Mouse (Mus musculus) retina, embryonic 14.5 days (tissue): ENCODE measurements around the gene 1700016K19Rik.
"Not testable (repeated sequence)": the region's sequence is repeated elsewhere in the genome, so short reads cannot be mapped to it uniquely, and the experiment has no call there.

ENCODE experiments used
- DNase-seq: peaks from one replicate; pipeline ENCODE4 v3.0.0-alpha.2; 2015; ENCODE audit warnings: low spot score

1700016K19Rik gene

DNA sequence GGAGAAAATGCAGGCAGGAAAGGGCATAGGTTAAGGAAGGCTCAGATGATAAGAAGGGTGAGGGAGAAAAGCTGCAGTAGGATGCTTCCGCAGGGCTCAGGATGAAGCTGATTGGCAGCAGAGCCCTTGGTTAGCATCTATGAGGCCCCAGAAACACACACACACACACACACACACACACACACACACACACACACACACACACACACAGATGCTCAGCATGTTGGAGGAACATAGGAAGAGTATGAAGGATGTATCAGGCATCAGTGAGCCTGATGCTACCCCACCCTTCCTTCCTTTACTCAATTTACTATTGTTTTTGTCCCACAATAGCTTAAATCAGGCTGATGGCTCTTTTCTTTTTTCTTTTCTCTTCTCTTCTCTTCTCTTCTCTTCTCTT lies 15.1 kb upstream of the 1700016K19Rik start:
- no peak for DNase-seq

DNA sequence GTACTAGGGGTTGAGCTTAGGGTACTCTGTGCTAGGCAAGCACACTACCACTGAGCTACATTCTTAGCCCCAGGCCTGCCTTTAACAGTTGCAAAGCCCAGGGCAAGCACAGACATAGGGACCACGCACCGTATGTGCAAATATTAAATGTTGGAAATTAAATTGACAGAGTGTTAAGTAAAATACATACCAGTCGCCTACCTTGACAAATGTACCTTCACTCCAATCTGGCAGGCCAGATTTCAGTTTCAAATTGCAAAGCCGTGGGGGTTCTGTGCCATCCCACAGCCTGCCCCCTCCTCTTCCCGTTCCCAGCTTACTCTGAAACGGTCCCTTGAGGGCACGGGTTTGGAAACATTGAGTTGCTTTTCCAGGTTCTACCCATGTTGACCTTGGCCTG lies 13.8 kb upstream of the 1700016K19Rik start:
- DNase-seq: no peak

DNA sequence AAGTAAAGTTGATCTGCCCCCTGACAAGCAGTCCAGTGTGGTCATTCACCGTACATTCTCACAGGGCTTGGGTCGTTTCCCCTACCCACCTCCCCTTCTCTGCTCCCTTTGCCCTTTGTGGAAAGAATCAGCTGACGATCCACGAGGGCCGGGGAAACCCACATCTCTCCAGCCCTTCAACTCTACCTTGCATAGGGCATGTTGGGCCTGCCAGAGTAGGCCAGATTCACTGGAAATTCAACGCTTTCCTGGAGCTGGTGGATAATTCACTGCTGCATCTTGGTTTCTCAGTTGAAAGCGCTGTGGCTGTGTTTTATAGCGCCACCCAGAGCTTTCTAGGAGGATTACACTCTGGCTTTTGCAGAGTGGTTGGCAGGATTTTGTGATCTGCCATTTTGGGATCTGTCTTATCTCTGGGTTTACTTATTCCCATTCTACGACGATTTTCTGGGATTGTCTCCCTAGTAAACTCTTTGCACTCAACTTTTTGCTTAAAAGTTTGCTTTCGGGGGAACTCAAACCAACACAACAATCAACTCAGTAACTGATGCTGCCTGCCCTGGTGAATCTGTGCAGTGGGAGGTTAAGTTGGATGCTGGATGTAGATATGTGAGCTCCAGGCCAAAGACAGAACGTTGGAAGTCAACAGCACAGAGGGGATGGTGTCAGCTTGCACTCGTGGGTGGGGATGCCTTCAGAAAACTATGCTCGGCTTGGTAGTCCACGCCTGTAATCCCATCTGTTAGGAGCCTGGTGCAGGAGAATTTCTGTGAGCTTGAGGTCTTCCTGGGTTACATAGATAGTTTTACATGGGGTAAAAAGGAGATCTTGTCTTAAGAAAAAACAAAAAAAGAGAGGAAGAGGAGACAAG lies 8.5 kb upstream of the 1700016K19Rik start:
- no peak for DNase-seq

DNA sequence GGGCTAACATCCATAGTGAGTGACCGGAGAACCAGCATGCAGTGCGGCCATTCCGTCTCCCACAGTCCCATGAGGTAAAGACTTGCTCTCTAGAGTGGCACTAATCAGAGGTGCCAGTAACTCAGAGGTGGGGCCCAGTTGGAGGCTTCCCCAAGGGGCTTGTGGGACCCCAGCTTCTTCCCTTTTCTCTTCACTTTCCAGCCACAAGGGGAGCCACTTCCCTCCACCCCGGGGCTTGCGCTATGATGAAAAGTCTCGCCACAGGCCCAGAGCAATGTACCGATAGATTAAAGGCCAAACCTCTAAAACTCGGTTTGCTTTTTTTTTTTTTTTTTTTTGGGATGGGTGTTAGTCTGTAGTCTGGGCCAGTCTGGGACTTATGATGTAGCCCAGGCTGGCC lies 7.8 kb upstream of the 1700016K19Rik start:
- no peak for DNase-seq

DNA sequence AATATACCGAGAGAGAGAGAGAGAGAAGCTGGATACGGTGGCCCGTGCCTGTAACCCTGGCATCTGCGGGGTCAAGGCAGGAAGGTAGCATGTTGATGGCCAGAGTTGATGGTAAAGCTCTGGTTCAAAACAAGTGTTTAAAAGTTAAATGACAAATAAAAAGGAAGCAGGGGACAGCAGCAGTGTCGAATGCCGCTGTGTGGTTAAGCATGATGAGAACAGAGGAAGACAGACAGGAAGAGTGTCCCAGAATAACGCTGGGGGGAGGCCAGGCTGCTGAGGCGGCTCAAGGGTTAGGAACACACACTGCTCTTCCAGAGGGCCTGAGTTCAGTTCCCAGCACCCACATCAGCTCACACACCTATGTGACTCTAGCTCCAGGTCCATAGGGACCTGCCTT lies 7.2 kb upstream of the 1700016K19Rik start:
- no peak for DNase-seq

DNA sequence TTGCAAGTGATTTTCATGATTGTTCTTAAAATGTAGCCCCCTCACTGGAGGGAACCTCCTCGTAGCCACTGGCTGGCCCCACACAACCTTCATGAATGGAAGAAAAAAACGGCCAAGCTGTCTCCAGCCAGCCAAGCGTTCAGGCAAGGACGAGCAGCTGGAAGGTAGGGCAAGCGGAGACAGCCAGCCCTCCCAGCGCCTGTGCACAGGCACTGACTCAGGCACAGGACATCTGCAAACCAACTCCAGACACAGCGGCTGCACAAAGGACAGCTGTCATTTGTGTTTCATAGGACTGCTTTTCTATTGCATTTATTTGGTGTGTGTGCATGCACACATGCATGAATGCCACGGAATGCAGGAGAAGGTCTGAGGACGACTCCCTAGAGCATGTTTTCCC lies 5.4 kb upstream of the 1700016K19Rik start:
- DNase-seq: peak; percentile 28

DNA sequence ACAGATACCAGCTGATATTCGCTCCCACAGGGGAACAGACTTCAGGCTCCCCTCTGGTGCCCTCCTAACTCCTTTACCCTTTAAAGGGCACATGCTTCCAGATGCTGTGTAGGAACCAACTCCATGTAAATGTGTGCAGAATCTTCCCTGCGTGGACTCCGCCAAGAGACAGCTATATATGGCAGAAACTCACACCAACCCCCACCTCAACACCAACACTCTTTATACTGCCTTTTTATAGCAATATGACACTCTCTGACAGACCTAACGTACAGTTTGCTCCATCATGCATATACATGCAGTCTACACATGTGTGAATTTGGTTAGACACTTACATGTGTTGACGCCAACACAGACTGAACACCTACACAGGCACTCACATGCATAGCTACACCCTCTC lies 989 bp downstream of the 1700016K19Rik start:
- no peak for DNase-seq

DNA sequence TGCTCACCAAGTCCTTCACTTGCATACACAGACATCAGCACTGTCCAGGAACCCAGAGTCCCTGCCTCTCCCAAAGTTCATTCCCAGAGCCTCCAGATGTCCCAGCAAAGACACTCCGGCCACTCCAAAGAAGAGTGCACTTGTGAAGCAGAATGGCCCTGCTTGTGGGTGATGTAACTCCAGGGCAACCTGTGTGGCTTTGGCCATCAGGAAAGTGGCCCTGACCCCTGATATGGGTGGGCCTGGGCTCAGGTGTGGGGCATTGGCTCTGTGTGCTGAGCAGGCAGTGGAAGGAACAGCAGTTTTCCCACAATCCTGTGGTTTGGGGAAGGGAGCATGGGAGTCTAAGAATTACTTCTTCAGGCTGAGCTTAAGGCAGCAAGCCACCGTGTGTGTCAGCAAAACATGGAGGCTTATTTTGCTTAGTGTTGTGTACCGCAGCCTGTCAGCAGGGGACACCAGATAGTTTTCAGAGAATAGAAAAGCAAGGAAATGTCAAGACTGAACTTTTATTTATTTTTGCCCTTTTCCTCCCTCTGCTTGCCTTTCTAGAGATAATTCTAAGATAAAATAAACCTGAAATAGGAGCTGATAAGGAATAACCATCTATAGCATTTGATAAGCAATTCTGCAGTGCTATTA lies 1.6 kb downstream of the 1700016K19Rik start:
- DNase-seq: no peak

DNA sequence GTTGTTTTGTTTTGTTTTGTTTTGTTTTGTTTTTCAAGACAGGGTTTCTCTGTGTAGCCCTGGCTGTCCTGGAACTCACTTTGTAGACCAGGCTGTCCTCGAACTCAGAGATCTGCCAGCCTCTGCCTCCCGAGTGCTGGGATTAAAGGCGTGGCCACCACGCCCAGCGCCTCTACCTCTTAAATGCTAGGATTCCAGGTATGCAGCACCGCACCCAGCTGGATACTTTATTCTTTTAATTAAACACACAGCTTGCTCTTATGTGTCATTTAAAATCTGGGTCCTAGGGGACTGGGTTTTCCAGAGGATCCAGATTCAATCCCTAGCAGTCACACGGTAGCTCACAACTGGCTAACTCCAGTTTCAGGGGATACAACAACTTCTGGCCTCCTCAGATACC lies 4.6 kb downstream of the 1700016K19Rik start:
- not testable (repeated sequence) for DNase-seq

DNA sequence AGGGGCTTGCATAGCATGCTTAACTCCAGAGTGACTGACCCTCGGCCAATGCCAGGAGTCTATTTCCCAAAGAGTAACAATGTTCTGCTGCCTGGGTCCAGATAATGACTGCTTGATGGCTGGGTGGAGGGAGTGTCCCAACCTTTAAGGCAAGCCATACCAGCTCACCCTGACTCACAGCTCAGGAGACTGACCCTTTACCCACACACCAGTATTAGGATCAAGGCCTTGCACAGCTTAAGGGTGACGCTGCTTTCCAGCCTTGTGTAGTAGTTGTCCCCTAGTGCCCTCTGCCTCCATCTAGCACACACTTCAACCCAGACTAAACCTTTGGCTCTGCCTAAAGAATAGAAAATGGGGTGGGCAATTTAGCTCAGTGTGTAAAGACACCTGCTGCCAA lies 8.4 kb downstream of the 1700016K19Rik start:
- no peak for DNase-seq

DNA sequence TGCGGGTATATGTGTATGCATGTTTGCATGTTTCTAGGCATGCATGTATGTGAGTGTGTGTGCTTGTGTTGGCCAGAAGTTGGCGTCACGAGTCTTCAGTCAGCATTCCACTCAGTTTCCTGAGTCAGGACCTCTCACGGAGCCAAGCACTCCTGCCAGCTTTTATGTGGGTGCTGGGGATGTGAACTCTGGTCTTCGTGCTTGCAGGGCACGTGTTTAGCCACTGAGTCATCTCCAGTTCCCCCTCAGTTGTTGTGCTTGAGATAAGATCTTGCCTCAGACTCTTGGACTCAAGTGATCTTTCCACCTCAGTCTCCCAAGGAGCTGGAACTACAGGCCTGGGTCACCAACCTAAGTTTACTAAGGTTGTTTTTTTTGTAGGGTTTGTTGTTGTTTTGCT lies 9.4 kb downstream of the 1700016K19Rik start:
- no peak for DNase-seq

DNA sequence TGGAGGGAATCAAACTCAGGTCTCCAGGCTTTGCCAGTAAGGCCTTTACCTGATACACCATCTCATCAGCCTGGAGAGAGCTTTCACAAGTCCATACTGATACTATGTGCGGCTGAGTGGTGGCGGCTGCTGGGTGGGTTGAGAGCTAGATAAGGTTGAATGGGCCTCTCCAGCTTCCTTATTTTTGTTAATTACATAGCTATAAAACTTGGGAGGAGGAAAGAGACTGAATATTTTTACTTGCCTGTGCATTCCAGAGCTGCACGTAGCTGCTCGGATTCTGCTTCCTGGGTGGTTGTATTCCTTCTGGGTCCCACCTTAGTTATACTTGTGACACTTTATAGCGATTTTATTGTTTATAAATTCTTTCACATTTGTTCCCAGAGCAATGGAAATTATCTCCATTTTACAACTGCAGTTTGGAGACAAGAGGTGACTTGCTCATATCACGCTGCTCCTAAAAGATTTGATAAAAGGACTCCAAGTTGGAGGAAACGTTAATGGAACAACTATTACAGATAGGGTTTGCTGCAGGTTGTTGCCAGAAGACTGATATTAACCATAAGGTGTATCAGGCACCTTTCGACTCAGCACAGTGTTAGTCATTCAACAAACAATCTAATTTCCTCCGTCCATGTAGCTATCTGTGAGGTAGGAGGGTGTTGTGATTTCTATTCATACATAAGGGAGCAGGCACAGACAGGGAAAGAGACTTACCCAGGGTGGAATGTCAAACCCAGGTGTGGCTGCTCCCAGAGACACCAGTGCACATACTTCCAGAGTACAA lies 11.3 kb downstream of the 1700016K19Rik start:
- DNase-seq: no peak

DNA sequence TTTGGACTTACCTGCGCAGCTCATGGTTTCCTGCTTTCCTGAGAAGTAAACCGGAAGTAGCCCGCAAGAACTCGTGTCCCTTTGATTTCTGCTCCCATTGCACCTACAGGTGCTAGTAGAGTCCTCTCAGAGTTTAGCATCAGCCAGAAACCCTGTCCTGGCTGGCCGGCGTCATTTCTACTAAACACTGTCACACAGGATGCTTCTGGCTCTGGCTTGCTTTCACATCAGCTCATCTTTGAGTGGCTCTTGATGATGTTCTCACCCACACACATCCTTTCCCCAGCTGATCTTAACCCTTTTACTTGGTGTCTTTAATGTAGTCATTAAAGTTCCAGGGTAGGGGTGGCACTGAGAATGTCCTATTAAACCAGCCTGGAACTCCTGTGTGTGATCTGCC lies 15.5 kb downstream of the 1700016K19Rik start:
- DNase-seq: no peak

DNA sequence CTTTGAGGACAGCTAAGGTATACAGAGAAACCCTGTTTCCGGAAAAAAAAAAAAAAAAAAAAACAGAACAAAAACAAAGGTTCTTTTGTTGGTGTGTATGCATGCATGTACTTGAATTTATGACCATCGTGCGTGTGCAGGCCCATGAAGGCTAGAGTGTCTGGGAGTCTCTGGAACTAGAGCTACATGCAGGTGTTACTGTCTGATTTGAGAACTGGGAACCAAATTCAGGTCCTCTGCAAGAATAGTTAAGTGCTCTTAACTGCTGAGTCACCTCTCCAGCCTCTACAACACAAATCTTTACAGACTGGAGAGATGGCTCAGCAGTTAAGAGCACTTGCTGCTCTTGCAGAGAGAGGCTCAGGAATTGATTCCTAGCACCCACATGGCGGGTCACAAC lies 16.1 kb downstream of the 1700016K19Rik start:
- DNase-seq: no peak

DNA sequence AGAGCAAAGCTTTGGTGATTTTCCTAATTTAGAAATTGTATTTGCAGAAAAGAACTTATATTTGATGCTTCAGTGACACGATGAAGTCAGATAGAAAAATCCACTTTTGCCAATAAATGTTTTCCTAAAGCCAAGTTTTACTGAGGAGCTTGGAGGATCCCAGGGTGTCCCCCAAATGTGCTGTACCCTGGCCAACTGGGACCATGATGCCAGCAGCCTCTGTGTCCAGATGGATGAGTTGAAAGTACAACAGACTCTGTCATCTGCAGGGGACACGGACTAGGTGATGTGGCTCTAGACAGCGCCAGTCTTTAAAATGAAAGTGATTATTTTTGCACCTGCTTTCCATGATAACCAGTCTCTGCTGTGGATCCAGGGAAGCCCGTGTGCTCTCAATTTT lies 20.2 kb downstream of the 1700016K19Rik start:
- no peak for DNase-seq

DNA sequence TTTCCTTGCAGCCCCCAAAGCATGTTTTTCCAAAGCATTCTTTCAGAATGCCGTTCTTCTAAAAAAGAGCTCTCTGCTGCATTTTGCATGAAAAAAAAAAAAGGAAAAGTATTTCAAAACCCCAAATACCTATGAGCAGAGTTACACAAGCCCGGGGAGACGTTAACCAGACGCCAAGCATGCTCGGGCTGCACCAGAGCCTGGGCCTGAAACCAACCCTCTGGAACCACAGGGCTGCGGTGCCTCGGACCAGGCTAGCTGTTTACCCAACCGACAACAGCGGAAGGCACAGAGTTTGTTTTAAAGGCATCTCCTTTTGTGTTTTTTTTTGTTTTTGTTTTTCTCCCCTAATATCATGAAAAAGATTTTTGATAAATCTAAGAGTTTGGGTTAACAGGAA lies 21.2 kb downstream of the 1700016K19Rik start:
- no peak for DNase-seq

DNA sequence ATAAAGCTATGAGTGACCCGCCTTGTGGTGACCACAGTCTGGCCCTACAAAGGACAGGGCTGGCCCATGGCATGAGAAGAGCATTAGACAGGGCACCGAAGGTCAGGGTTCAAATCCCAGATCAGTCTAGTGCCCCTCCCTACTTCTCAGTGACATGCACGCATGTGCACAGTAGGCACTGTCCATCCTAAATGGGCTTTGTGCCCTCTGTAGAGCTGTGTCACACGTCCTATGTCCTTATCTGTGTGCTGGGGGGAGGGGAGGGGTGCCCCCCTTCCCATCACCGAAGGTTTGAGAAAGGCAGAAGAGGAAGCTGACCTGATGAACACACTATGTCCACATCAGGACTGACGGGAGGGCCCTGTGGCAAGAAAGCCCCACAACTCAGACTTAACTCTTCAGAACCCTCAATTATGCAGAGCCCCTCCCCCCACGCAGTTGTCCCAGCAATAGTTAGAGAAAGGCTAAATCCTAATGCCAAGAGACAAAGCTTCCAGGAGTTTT lies 25.4 kb downstream of the 1700016K19Rik start:
- DNase-seq: no peak

DNA sequence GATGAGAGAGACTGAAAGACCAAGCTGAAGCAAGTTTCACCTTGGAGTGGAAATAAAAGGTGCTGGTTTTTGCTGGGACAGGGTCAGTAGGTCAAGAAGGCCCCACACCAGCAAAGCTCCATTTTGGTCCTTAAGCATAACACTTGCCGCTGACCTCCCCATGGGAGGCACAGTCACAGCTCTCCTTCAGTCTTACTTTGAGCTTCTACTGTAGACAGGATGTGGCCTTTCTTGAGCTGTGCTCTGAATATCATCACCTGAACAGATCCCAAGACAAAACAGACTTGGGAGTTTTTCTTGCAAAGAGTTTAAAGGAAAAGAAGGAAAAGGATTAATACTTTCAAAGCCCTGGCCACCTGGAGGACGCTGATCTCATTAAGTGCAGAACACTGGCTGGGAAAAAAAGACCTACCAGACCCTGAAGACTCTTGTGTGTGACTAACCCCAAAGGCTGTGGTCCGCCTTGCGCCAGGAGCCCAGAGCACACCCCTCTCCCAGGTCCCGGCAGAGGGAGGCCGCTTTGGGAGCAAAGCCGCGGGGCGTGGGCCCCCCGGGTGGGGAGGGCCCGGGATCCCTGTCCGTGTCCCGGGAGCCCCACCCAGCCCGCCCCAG lies 26.9 kb downstream of the 1700016K19Rik start:
- peak; percentile 44 for DNase-seq

DNA sequence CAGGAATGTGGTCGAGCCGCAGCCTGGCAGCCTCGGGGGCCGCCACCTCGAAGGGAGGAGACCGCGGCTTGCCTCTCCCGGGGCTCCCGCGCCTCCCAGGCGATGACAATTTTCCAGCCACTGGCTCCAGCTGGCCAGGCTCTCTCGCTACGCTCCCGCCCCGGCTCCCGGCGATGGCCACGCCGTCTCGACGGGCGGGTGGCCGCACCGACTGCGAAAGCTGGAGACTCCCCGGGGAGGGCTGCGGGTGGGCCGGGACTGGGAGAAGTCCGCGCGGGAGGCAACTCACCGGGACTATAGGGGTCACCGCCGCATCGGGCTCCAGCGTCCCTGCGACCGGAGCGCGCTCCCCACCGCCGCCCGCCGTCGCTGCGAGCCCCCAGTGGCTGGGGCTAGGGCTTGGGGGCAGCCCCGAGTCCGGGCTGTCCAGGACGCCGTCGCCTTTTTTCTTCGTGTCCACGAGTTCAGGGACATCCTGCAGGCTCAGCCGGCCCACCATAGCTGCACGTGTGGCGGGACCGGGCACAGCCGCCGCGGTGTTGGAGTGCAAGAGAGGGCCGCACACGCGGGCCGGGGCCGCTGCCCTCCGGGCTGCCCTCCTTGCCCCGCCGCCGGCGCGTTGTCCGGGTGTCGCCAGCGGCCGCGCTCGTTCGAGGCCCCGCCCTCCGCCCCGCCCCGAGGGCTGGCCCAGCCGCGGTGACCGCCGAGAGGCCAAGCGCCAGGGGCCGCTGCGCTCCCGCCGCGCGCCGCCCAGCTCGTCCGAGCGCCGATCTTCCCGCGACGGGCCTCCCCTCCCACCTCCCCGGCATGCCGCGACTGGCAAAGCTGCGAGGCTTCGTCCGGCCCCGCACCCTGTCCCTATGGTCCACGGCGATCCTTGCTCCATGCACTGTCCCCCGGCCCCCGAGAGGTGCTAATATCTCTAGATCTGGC lies 27.7 kb downstream of the 1700016K19Rik start, which contains the start of gene Rflnb:
TSS of gene Rflnb (minus strand) at position 644 of the 933 bp plus-strand sequence.
- DNase-seq: peak; percentile 88

DNA sequence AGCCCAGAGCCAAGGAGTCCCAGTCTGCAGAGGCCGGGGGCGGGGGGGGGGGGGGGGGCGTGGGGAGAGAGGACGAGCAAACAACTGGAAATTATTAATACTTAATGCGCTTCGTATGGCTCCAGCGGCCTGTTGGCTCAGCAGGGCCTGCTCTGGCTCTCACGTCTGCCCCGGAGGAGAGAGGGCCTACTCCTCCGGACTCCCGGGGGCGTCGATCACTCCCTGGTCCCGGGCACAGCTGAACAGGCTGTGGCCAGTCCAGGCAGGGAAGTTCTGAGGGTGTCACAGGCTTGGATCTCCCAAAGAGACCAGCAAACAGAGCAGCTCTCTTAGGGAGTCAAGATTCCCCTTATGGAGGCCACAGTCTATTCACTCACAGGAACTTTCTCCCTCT lies 28.4 kb downstream of the 1700016K19Rik start:
- DNase-seq: no peak

DNA sequence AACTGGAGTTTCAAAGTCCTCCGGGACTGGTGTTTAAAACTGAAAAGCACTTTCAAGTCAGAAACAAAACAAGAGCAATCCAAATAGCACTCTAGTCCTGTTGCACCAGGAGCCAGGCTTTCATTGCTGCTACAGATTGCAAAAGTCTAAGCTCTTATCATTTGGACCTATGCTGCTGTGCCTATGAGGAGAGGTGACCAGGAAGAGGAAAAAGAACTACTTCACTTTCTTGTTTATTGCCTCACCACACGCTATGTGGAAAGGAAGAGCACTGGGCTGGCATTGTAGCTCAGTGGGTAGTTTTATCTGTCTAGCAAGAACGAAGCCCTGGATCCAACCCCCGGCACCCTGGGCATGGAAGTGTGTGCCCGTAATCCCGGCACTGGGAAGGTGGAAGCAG lies 33.6 kb downstream of the 1700016K19Rik start:
- DNase-seq: no peak
